Mouse (Mus musculus) E14TG2a.4 (cell line): ENCODE data around the gene Arhgap20.

Experiments used
- CTCF ChIP-seq: conservative IDR thresholded peaks from 2 replicates; pipeline ENCODE4 v1.5.1; 2014; ENCODE audit warnings: low read length
- NANOG ChIP-seq: IDR thresholded peaks from 2 replicates; pipeline ENCODE4 v1.6.1; 2014; ENCODE audit warnings: borderline replicate concordance, low read length, mixed read lengths
- POU5F1 ChIP-seq: IDR thresholded peaks from 2 replicates; pipeline ENCODE4 v1.6.1; 2014; ENCODE audit warnings: low read length, borderline replicate concordance

GRCm38 (mm10) chr9:51764041-51764875, 879 bp upstream of the Arhgap20 start:
- TF ChIP-seq CTCF (no peak), POU5F1 (no peak), NANOG (no peak)
